In the genomic region with DNA sequence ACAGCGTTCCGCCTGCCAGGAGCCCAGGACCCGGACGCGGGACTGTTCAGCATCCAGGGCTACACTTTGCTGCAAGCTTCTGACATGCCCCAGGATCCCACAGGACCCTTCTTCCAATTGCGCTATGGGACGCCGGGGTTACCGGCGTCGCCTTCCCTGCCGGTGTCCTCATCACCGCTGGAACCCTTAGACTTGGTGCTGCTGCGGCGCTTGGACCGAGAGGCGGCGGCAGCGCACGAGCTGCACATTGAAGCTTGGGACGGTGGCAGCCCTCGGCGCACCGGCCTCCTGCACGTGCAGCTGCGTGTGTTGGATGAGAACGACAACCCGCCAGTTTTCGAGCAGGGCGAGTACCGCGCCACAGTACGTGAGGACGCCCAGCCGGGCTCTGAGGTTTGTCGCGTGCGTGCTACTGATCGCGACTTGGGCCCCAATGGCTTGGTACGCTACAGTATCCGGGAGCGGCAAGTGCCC, we compare ENCODE assay signal across 8 mouse cellular contexts. TPM values are rescaled to one million over a fixed set of nuclear protein-coding genes. Genes with fewer than 3 reads are reported as not detected.
DNase-seq lines count a peak whose midpoint lies in the region; ATAC-seq and TF ChIP-seq lines count a peak whose summit lies in the region.

No protein-coding gene starts in this region.

- no peak for ATAC-seq in embryonic facial prominence, embryonic 12.5 days (ENCODE audit: insufficient number of reproducible peaks, insufficient read depth, low FRiP score, low TSS enrichment)
- ATAC-seq in lung, embryonic 15.5 days (ENCODE audit: borderline replicate concordance, extremely low read depth, low FRiP score, low TSS enrichment), result peak; percentile 39; the same call in 1 of the 2 replicates
- ATAC-seq in stomach, embryonic 15.5 days (ENCODE audit: insufficient read depth, low FRiP score, low read depth), result no peak

- H3K4me1 ChIP-seq in lung, adult 2 months (ENCODE audit: control insufficient read depth, insufficient read depth, low read length), result 0 out of 2 replicates have a peak, but pooled peaks cover 4% of the 10 kb centered on the region
- peaks cover 14% of the 10 kb centered on the region for H3K4me1 ChIP-seq in embryonic facial prominence, embryonic 12.5 days
- H3K4me1 ChIP-seq in hindbrain, embryonic 10.5 days (replicated peaks), result peaks cover 32% of the 10 kb centered on the region
- H3K4me1 ChIP-seq in lung, embryonic 15.5 days, result peaks cover 27% of the 10 kb centered on the region
- H3K4me1 ChIP-seq in stomach, embryonic 15.5 days, result peaks cover 25% of the 10 kb centered on the region

- H3K9ac ChIP-seq in embryonic facial prominence, embryonic 12.5 days, result no peak overlapping the region
- no peak overlapping the region for H3K9ac ChIP-seq in lung, embryonic 15.5 days
- H3K9ac ChIP-seq in stomach, embryonic 15.5 days, result no peak overlapping the region

- no peak for TF ChIP-seq CTCF in lung, adult 2 months (IDR thresholded peaks at IDR 0.05; ENCODE audit: insufficient read depth, low read length)

- no peaks in the 10 kb centered on the region for H3K9me3 ChIP-seq in embryonic facial prominence, embryonic 12.5 days
- no peaks in the 10 kb centered on the region for H3K9me3 ChIP-seq in hindbrain, embryonic 10.5 days
- no peaks in the 10 kb centered on the region for H3K9me3 ChIP-seq in lung, embryonic 15.5 days
- H3K9me3 ChIP-seq in stomach, embryonic 15.5 days, result no peaks in the 10 kb centered on the region

- no peak overlapping the region for H3K27ac ChIP-seq in embryonic facial prominence, embryonic 12.5 days
- H3K27ac ChIP-seq in hindbrain, embryonic 10.5 days, result peak overlapping the region; percentile 50; the same call in 1 of the 2 replicates
- H3K27ac ChIP-seq in lung, embryonic 15.5 days, result no peak overlapping the region
- H3K27ac ChIP-seq in stomach, embryonic 15.5 days, result no peak overlapping the region

- WGBS in lung, adult 2 months, result 1% methylated on average over 43 of the region's 43 CpGs
- under 1% methylated on average over 43 of the region's 43 CpGs for WGBS in embryonic facial prominence, embryonic 12.5 days
- under 1% methylated on average over 43 of the region's 43 CpGs for WGBS in hindbrain, embryonic 10.5 days
- under 1% methylated on average over 43 of the region's 43 CpGs for WGBS in lung, embryonic 15.5 days
- WGBS in stomach, embryonic 15.5 days, result under 1% methylated on average over 43 of the region's 43 CpGs

- peak; percentile 25 for DNase-seq in lung, adult 2 months
- DNase-seq in lung, postnatal 14 days, result no peak
- DNase-seq in hindbrain, embryonic 10.5 days (ENCODE audit: low spot score), result peak; percentile 63
- no peak for DNase-seq in T-cell, adult 2 months (ENCODE audit: low spot score)
- no peak for DNase-seq in cerebellum, adult 11 months

- H3K36me3 ChIP-seq in embryonic facial prominence, embryonic 12.5 days, result no peaks in the 10 kb centered on the region
- H3K36me3 ChIP-seq in hindbrain, embryonic 10.5 days, result no peaks in the 10 kb centered on the region
- no peaks in the 10 kb centered on the region for H3K36me3 ChIP-seq in lung, embryonic 15.5 days
- H3K36me3 ChIP-seq in stomach, embryonic 15.5 days, result no peaks in the 10 kb centered on the region

- peak overlapping the region; percentile 59 for H3K4me3 ChIP-seq in lung, adult 2 months (replicated peaks; ENCODE audit: extremely low read depth, low read depth, low read length)
- peak overlapping the region; percentile 50 for H3K4me3 ChIP-seq in embryonic facial prominence, embryonic 12.5 days
- peak overlapping the region; percentile 69 for H3K4me3 ChIP-seq in hindbrain, embryonic 10.5 days
- peak overlapping the region; percentile 48 for H3K4me3 ChIP-seq in lung, embryonic 15.5 days
- H3K4me3 ChIP-seq in stomach, embryonic 15.5 days (replicated peaks), result peak overlapping the region; percentile 49

- peak overlapping the region; percentile 89 for H3K4me2 ChIP-seq in embryonic facial prominence, embryonic 12.5 days (replicated peaks)
- peak overlapping the region; percentile 94 for H3K4me2 ChIP-seq in lung, embryonic 15.5 days
- H3K4me2 ChIP-seq in stomach, embryonic 15.5 days, result peak overlapping the region; percentile 95

- peaks cover 80% of the 10 kb centered on the region for H3K27me3 ChIP-seq in embryonic facial prominence, embryonic 12.5 days
- H3K27me3 ChIP-seq in hindbrain, embryonic 10.5 days (ENCODE audit: insufficient read depth, poor library complexity, severe bottlenecking), result peaks cover 68% of the 10 kb centered on the region
- H3K27me3 ChIP-seq in lung, embryonic 15.5 days, result peaks cover 78% of the 10 kb centered on the region
- H3K27me3 ChIP-seq in stomach, embryonic 15.5 days (replicated peaks), result peaks cover 47% of the 10 kb centered on the region

- TF ChIP-seq POLR2A in lung, adult 2 months (IDR thresholded peaks at IDR 0.05; ENCODE audit: borderline replicate concordance, extremely low read depth, low read depth, low read length), result no peak

RNA-seq across cellular contexts. Expression of gene Dchs2, which starts 0.7 kb away (rescaled TPM):
- polyA plus RNA-seq in lung, adult 2 months (2012; rRNA removed), result 0.24 and 0.38 TPM in 2 replicates
- 0.20 and 0.27 TPM in 2 replicates for polyA plus RNA-seq in embryonic facial prominence, embryonic 12.5 days (2016; fragmentation: Nextera tagmentation; extraction: Ambion mirVana)
- 0.42 and 0.59 TPM in 2 replicates for polyA plus RNA-seq in hindbrain, embryonic 10.5 days (2016; fragmentation: Nextera tagmentation; extraction: Ambion mirVana)
- 0.13 and 0.14 TPM in 2 replicates for polyA plus RNA-seq in lung, embryonic 15.5 days (2015; fragmentation: Nextera tagmentation; extraction: Ambion mirVana)
- 0.44 and 0.48 TPM in 2 replicates for polyA plus RNA-seq in stomach, embryonic 15.5 days (2015; fragmentation: Nextera tagmentation; extraction: Ambion mirVana)

Comparison
In these comparisons a context has a peak if more than half of its experiments do, and no peak if none do; other contexts are left out.
1. DNase-seq: peak in lung, adult 2 months (single experiment) and hindbrain, embryonic 10.5 days (single experiment); none in lung, postnatal 14 days (single experiment), T-cell, adult 2 months (single experiment) and cerebellum, adult 11 months (single experiment).
2. Peak in every context shown above with its lines, with median percentiles within 50 percentile points of each other: H3K4me3 ChIP-seq and H3K4me2 ChIP-seq.